Mouse (Mus musculus): ENCODE data around the gene Arhgap30. TPM values are rescaled to one million over a fixed set of nuclear protein-coding genes. Genes with fewer than 3 reads are reported as not detected.

Arhgap30 gene
- total RNA-seq, 2 experiments from 2014 or later = 2.7 to 2.9 TPM

DNA sequence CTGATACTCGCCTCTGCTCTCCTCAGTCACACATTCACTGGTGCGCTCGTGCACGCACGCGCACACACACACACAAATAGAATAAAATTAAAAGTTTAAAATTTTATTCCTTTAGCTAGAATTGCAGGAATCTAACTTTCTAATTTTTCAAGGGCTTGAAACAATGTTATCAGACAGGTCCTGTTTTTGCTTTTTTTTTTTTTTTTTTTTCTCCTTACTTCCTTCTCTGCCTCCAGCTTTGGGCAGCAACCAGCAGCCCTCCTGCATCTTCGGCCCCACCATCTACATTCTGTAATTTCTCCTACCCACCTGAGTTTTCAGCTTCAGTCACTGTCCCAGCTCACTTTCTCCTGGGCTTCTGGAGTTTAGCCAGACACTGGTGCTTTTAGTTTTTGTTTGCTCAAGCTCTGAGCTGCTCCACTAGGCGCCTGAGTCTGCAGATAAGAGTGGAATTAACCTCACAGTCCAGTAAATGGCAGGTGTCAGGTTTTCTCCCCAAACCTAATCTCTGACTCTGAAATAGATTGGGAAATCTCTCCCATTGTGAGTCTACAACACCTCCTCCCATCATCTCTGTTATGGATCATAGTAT, 33.8 kb downstream of the Arhgap30 start:
- no peak for DNase-seq
- intact Hi-C loops (cut with DNase I) = no loop called here

DNA sequence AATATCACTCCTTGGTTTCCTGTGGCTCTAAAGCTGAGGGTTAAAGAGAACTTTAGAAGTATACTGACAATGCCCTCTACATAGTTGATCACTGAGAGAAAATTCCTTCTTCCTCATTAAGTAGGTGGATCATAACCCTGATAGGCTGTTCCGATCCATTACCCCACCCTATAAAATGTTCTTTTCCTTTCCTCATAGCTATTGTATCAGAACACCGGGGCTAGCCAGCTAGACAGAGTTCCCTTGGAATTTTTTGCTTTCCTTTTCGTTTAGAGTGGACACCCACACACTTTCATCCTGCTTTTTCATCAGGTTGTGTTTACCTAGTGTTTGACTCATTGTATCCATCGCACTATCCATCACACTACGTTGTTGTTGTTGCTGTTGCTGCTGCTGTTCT, 35.9 kb downstream of the Arhgap30 start:
- no peak for DNase-seq
- intact Hi-C loops (cut with DNase I) = no loop called here

DNA sequence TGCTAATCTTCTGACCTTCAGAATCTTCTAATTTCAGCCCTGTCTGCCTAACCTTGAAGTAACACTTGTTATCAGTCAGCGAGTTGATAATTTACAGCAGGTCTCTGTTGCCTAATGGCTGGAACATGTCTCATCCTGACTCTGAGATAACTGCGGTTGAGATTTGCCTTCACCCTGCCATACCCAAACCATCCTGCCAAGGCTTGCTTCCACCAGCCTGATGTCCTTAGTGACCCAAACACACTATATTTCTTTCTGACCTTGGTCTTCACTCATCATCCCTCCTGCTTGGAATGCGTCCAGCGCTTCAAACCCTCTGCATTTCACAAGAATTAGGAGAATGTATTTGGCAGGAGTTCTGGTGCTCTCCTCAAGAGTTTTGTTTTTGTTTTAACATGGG, 36.4 kb downstream of the Arhgap30 start:
- intact Hi-C loops (cut with DNase I) = no loop called here
- no peak for DNase-seq

DNA sequence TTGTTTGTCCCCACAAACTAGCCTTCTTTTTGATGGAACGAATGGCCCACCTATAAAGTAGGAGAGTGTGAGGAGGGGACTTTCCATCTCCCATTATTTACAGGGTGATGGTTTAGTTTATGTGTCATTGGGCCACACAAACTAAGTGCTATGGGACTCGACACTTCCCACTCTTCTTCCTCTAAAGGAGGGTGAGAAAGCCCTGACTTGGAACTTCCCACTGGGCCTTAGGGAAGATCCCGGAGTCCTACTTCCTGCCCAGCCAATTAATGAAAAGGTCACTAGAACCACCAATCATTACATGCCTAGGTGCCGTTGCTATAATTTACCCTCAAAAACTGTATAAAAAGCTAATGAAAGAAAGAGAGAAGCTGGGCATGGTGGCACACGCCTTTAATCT, 43.4 kb downstream of the Arhgap30 start:
- intact Hi-C loops (cut with DNase I) = no loop called here

DNA sequence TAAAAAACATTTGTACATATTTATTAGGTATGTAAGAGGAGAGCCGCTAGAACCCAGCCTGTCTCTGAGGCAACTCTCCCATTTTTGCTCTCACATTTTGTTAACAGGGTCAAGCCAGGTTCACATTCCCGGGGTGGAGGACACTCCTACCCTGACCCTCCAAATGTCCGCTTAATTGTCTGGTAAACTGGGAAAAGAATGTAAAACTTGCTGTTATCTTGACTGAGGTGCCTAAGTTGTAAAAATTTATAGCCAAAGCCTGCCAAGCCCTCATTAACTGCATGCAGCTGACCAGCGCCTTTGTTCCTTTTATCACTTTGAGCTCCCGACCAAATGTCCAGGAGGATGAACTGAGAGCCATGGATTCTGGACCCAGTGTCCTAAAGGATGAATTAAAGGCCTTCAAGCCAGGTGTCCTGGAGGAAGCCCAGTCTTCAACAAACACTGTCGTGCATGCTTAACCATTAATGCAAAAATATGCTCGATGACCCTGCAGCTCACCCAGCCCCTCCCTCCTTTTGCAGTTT, 46.6 kb downstream of the Arhgap30 start:
- intact Hi-C loops (cut with DNase I) = no loop called here
- DNase-seq = no peak

More for the DNA sequence above, 43.4 kb downstream of the Arhgap30 start:
- DNase-seq = no peak

DNA sequence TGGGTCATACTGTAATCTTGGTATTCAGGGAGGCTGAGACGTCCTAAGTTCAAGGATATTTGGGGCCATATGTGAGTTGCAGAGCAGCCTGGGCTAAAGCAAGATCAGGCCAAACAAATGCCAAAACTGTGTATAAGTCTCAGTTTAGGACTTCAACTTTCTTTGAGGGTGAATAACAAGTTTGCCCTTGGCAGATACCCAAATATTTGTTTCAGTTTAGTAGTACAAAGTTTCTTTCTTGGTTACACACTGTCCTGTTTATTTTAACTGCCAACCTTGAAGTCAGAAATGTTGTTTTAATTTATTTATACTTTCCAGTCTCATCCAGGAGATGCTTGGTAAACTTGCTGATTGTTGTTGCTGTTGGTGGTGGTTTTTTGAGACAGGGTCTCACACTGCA, 47.2 kb downstream of the Arhgap30 start:
- DNase-seq = no peak
- intact Hi-C loops (cut with DNase I) = no loop called here

DNA sequence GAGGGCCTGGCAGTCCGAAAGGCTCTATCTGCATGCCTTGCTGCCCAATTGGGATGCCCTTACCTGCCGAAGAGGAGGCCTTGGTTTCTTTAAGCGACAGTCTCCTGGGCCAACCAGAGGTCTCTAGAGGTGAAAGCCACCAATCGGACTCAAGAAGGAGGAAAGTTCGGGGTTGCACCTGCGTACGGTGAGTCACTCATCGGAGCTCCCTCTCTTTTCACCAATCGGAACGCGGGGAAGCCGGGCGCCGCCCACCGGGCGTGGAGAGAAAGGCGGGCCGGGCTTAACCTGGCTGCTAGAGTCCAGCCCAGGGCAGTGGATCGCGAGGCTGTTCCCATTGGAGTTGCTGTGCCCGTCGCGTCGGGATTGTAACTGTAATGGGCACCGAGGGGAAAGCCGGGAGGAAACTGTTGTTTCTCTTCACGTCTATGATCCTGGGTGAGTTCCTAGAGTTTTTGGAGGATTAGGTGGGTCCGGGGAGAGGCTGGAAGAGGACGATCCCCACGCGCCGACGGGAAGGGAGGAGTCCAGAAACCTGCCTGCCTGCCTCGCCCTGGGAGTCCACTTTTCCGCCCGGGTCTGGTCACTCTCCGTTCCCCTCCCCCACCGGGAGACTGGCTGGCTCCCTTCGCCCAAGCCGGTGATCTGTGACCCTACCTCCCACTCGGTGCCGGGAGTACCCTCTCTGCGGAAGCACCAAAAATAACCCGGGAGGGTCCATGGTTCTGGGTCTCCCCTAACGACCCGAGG, 48.7 kb downstream of the Arhgap30 start, which contains the start of gene F11r:
Gene F11r, plus strand, starts transcription at position 272 of the 750 bp plus-strand sequence.
- intact Hi-C loops (cut with DNase I) = loop anchor here (1.0 to 2.0 kb wide), 3 partner anchors 25 to 65 kb away; partner anchors contain the start of gene Alyref2
- DNase-seq = peak; percentile 82 to 84

DNA sequence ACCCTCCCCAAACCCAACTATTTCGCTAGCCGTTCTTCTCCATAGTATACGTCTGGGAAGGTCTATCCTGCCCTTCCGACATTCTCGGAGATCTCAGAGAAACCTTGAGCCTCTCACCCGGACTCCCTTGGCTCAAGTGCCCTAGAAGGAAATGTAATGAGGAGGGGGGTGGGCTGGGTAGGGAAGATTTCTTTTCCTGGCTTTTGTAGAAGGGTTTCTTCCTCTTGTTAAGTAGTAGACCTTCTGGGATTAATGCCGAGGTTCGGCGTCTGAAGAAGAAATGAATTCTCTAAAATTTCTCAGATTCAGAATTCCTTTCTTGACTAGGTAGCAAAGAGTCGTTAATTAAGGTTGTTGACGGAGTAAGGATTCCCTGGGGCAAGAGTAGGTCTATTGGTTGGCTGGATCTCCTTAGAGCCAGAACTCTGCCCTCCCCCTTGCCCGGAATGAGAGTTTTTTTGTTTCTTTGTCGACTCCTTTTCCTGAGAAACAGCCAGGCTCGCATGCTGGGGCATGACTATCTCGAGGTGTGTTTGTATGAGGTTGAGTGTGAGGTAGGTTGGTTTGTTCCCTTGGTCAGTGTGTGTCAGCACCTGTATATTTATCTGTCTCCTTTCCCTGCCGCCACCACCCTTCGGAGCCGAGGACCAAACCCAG, 49.4 kb downstream of the Arhgap30 start:
- intact Hi-C loops (cut with DNase I) = loop anchor here (2.0 kb wide), 2 partner anchors 33 to 65 kb away; partner anchors contain the start of gene Alyref2
- DNase-seq = no peak

DNA sequence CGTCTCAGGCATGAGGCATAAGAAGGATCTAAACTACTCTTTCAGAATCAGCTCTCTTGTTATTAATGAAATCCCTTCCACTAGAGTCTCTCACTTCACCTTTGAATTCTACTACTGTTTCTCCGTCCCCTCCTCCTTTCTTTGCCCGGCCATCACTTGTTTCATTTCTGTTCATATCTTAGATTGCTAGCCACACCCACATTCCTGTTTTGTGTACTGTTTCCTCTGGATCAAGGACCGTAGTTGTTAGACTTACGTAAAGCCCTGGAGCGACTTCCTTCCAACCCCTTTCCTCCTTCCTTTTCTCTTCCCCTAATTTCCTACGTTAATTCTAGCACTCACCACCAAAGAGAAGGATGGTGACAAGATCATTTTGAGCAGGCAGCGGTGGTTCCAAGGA, 50.3 kb downstream of the Arhgap30 start:
- intact Hi-C loops (cut with DNase I) = loop anchor here (2.0 kb wide), 2 partner anchors 32 to 64 kb away; partner anchors contain the start of gene Alyref2
- DNase-seq = no peak

DNA sequence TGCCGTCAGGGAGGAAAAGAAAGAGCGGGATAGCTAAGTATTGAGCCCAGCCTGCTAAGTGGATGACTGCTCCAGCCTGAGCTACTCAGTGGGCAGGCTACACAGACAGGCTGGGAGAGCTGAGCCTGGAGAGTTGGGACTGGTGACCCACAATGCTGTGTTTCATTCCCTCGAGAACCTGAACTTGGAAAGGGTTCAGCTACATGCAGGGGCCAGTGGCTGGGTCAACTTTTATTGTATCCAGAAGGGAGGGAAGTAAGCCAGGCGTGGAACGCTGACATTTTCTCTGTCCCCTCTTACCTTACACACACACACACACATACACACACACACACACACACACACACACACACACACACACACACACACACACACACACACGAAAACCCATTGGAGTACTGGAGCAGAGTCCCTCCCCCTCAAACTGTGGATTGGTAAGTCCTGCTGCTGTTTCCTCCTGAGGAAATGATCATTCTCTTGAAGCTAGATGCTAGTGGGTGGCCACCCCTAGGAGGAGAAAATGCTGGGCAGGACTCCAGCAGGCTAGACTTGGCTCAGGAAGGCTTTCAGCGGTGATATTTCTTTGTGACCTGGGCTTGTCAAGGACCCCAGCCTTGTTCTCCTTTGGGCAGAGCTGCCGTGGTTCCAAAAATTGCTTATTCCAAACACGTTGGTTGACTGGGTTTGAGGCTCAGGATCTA, 51.4 kb downstream of the Arhgap30 start:
- intact Hi-C loops (cut with DNase I) = no loop called here
- peak; percentile 70 to 73 for DNase-seq

DNA sequence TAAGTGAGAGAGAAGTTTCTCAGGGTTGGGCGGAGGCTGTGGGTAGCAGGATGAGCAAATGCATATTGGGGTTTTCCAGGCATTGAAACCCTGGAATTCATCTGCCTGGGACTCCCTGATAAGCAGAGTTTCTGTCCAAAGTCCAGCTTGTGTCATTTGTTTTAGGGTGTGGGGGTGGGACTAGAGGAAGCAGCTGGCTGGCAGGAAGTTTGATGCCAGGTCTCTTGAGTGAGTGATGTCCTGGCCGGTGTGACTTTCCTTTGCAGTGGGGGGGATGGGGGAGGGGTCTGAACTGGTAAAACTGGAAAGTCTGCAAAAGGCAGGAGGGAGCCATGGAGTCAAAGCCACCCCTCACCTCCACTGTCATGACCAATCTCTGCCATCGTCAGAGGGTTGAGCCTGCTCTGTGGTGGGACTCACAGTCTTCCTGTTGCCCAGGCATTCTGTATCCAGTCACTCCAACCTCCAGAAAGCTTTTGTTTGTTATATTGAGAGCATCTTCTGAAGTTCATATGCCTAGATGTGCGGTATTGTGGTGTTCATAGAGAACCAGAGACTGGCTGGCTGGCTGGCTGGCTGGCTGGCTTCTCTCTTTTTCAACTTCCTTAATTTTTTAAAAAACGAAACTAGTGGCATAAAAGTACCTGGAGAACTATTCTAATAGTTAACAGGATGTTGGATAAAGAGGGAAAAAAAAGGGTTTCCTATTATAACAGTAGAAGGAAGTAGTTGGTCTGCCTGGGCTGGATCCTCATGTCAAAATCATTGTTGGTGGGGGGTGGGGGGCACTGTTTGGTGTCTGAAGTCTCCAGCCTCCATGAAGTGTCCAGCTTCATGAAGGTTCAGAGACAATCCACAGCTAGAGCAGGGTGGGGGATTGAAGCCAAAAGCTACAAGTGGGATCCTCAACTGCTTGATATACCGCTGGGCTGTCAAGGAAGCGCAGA, 53.0 kb downstream of the Arhgap30 start:
- intact Hi-C loops (cut with DNase I) = no loop called here
- no peak for DNase-seq

DNA sequence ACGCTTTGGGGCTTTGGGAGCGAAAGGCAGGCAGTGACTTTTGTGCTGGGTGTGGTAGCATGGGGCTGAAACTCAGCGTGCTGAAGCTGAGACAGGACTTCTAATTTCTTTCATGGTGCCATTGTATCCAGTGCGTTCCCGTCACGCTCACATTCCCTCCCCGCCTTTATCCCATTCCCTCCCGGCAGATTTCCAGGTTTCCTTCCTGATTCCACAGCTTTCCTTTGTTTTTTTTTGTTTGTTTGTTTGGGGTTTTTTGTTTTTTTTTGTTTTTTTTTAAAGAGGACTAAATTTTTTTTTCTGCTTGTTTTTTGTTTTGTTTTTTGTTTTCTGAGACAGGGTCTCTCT, 53.6 kb downstream of the Arhgap30 start:
- intact Hi-C loops (cut with DNase I) = no loop called here
- DNase-seq = no peak

DNA sequence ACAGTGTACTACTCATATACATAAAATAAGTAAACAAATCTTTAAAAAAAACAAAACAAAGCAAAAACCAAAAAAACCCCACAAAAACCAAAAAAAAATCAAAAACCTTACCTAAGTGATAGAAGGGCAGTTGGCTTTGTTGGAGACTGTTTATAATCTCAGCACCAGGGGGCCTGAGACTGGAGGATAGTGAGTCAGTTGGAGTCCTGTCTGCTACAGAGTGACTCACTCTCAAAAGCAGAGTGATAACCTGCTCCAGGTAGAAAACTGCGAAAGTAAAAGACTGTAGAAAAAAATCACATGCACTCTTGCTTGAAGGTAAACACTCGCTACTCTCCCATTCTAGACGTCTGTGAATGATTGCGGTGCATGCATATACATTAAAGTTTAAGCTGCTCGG, 56.3 kb downstream of the Arhgap30 start:
- intact Hi-C loops (cut with DNase I) = no loop called here
- DNase-seq = no peak

DNA sequence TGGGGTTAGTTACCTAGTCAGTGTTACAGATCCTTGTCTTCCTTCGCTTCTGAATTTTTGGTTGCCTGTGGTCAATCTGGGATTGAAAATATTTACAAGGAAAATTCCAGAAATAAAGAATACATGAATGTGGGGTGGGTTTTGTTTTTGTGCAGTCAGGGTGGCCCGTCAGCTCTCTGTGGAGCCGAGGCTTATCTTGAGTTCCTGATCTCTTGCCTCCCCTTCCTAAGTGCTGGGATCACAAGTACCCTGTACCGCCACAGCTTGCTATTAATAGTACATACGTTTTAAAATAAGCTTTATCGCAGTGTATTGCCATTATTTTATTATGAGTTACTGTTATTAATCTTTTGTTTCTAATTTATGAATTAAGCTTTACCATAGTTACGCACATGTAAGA, 58.1 kb downstream of the Arhgap30 start:
- DNase-seq = no peak
- intact Hi-C loops (cut with DNase I) = no loop called here

DNA sequence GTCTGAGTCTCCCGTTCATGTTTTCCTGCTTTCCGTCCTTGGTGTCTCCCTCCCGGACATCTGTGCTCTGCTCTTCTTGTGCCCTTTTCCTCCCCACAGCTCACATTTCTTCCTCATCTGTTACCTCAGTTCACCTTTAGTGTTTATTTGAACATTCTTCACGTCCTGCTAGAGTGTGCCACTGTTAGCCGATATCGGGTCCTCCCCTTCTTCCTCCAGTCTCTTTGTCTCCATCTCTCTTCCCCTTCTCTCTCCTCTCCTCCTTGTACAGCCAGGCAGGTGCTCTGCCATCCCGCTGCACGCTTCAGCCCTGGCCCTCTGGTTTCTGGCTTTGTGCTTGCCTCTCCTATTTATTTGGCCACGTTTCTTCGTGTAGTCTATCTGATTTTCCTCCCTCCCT, 58.9 kb downstream of the Arhgap30 start:
- no peak for DNase-seq
- intact Hi-C loops (cut with DNase I) = no loop called here

DNA sequence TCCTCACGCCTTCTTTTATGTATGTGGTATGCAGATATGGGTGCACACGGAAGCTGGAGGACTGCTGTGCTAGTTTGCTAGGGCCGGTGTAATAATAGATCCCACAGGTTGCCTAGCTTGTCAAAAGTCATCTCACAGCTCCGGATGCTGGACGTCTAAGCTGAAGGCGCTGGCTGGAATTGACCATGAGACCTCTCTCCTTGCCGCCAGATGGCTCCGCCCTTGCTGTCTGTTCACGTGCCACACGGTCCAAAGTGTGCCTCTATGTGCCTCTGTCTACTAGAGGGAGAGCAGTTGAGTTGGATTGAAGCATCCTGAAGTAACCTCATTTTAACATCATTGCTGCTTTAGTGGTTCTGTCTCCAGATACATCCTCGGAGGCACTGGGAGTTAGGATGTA, 61.3 kb downstream of the Arhgap30 start:
- intact Hi-C loops (cut with DNase I) = loop anchor here (5.0 kb wide), 1 partner anchor 38 kb away; the partner anchor contains the start of gene Usf1
- no peak for DNase-seq

DNA sequence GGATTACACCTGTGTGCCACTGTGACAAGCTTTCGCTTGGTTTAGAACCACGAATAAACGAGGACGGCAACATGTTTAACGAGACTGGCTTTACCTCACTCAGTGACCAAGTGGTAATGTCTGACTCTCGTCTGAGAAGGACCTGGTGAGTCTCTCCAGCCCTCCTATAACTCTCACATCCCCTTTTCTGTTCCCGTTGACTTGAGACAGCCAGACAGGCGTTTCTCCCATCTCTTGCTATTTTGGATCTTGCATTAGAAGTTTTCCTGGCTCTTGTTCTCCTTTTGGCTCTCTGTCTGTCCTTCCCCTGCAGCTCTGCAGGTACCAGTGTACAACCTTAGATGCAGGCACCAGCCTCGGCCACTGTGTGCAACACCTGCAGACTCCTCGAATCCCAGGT, 62.2 kb downstream of the Arhgap30 start:
- no peak for DNase-seq
- intact Hi-C loops (cut with DNase I) = loop anchor here (5.0 kb wide), 1 partner anchor 39 kb away; the partner anchor contains the start of gene Usf1

DNA sequence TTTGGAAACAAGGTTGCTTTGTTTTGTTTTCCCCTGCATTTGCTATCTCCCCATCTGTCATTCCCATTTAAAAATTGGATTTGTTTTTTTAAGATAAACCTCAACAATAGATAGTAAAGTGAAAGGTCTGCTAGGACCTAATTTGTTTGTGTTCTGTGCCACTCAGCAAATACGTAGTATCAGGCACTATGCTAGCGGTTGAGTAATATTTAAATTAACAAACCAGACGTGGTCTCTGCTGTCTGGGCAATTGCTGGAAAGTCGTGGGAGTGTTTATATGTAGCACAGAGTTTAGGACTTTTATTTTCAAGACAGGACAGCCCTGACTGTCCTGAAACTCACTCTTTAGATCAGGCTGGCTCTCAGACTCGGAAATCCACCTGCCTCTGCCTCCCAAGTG, 63.8 kb downstream of the Arhgap30 start:
- intact Hi-C loops (cut with DNase I) = loop anchor here (5.0 kb wide), 1 partner anchor 40 kb away; the partner anchor contains the start of gene Usf1
- DNase-seq = no peak

DNA sequence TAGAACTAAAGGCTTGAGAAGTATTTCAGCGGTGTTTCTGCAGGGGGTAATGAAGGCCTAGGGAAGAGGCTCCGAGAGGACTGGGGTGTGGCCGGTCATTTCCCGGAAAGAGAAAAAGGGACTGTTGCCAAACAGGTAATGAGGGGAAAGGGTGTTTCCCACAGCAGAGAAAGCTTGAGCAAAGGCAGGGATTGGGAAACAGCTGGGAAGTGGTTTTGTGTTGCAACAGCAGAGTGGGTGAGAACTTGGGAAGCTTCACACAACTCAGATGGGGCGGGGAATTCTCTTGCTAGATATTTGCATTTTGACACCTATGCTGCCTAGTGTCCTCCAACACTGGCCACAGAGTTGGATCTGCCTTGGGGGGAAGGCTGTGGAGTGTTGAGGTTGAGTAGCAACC, 64.2 kb downstream of the Arhgap30 start:
- peak in 1 of 2 experiments; percentile 24 for DNase-seq
- intact Hi-C loops (cut with DNase I) = loop anchor here (5.0 kb wide), 1 partner anchor 41 kb away; the partner anchor contains the start of gene Usf1
